Mouse (Mus musculus) lung, embryonic 15.5 days (tissue): ENCODE measurements around the gene Gdf10. TPM values are rescaled to one million over a fixed set of nuclear protein-coding genes. Genes with fewer than 3 reads are reported as not detected.
A peak's percentile ranks its signal among the peaks of the same experiment; 100 is the strongest.

Experiments
- ATAC-seq: fragments of 200-750 bp; cut with Nextera tagmentation; 2 replicates; pipeline ENCODE4 v1.8.0; 2017; ENCODE audit warnings: moderate number of reproducible peaks, borderline replicate concordance; ENCODE audit not compliant: low FRiP score, low TSS enrichment; ENCODE audit errors: extremely low read depth
- H3K27ac ChIP-seq: fragments of 300-500 bp; sonication (generic); 2 replicates; pipeline ENCODE4 v1.5.1; 2015; ENCODE audit warnings: moderate library complexity, mild to moderate bottlenecking, inconsistent platforms
- H3K27me3 ChIP-seq: fragments of 300-500 bp; sonication (generic); 2 replicates; pipeline ENCODE4 v1.6.1; 2015; ENCODE audit warnings: inconsistent platforms
- H3K36me3 ChIP-seq: fragments of 300-500 bp; sonication (generic); 2 replicates; pipeline ENCODE4 v1.6.1; 2015; ENCODE audit warnings: inconsistent platforms
- H3K4me1 ChIP-seq: fragments of 300-500 bp; sonication (generic); 2 replicates; pipeline ENCODE4 v1.6.1; 2015; ENCODE audit warnings: inconsistent platforms
- H3K4me2 ChIP-seq: fragments of 300-500 bp; sonication (generic); 2 replicates; pipeline ENCODE4 v1.6.1; 2015; ENCODE audit warnings: inconsistent platforms, mild to moderate bottlenecking, moderate library complexity
- H3K4me3 ChIP-seq: fragments of 300-500 bp; sonication (generic); 2 replicates; pipeline ENCODE4 v1.5.1; 2015; ENCODE audit warnings: mild to moderate bottlenecking, inconsistent platforms
- H3K9ac ChIP-seq: fragments of 300-500 bp; sonication (generic); 2 replicates; pipeline ENCODE4 v1.6.1; 2015; ENCODE audit warnings: inconsistent platforms
- H3K9me3 ChIP-seq: fragments of 300-500 bp; sonication (generic); 2 replicates; pipeline ENCODE4 v1.6.1; 2016; ENCODE audit warnings: inconsistent platforms
- WGBS: fragments of 180-500 bp; shearing (Covaris S2); methylation state at CpG from one replicate; pipeline ENCODE4 v1.1.7; 2015; 5-methylcytosine and 5-hydroxymethylcytosine counted together
- polyA plus RNA-seq: library from polyadenylated mRNA; unstranded; fragments of >200 nt; fragmentation: Nextera tagmentation; extraction: Ambion mirVana; gene quantifications from 2 replicates; pipeline ENCODE4 v1.2.1, GENCODE M21; 2015

The Gdf10 gene
- polyA plus RNA-seq, 1 experiment from 2014 or later = 7.6 TPM

- no peaks in the 10 kb centered on the region for H3K27me3 ChIP-seq
- WGBS = 80% methylated on average over 4 of the region's 4 CpGs
- no peak overlapping the region for H3K27ac ChIP-seq
- H3K9ac ChIP-seq = no peak overlapping the region
- no peak for ATAC-seq
- no peaks in the 10 kb centered on the region for H3K4me1 ChIP-seq
- no peak overlapping the region for H3K4me2 ChIP-seq
- no peaks in the 10 kb centered on the region for H3K9me3 ChIP-seq
- H3K4me3 ChIP-seq = no peak overlapping the region
- no peaks in the 10 kb centered on the region for H3K36me3 ChIP-seq
These were observed 20.6 kb upstream of the Gdf10 start for GRCm38 (mm10) chr14:33902783-33903182.

DNA sequence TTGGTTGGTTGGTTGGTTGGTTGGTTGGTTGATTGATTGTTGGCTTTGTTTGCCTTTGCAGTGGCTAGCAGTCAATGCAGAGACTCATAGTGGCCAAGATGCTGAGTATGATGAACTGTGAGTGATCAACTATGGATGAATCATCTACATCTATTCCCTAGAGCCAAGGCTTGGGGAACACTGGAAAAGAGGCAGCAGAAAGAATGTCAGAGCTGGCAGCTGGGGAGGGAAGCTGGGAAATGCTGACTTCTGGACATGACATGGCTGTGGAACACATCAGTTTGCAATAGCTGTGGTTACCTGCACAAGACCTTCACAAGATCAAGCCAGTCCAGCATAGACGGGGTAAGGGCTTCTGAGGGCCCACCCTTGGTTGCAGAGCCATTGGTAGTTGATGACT is 20.2 kb upstream of the Gdf10 start:
- Histone ChIP-seq H3K9ac (no peak overlapping the region), H3K4me2 (no peak overlapping the region), H3K4me3 (no peak overlapping the region), H3K27ac (no peak overlapping the region), H3K36me3 (no peaks in the 10 kb centered on the region), H3K4me1 (no peaks in the 10 kb centered on the region), H3K9me3 (no peaks in the 10 kb centered on the region), H3K27me3 (no peaks in the 10 kb centered on the region)
- ATAC-seq = no peak
- 86% methylated on average over 1 of the region's 1 CpGs for WGBS

DNA sequence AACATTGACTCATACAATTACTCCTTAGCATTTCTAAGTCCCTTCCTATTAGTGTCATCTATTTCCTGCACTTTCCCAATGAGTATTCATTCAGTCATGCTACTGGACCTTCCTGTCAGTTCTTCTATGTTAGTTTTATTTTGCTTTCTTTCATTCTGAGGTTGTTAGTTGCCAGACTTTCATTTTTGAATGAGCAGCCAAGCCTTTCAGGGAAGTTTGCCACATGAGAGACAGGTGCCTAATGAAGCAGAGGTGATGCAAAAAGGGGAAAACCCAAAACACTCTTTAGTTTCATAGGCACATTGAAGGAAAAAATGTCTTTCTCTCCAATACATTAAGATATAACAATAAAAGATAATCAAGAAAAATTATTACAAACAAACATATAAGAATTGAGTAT is 18.5 kb upstream of the Gdf10 start:
- no peak overlapping the region for H3K9ac ChIP-seq
- no peaks in the 10 kb centered on the region for H3K4me1 ChIP-seq
- no peak overlapping the region for H3K4me2 ChIP-seq
- H3K4me3 ChIP-seq = no peak overlapping the region
- H3K9me3 ChIP-seq = no peaks in the 10 kb centered on the region
- H3K27ac ChIP-seq = no peak overlapping the region
- H3K27me3 ChIP-seq = no peaks in the 10 kb centered on the region
- ATAC-seq = no peak
- H3K36me3 ChIP-seq = no peaks in the 10 kb centered on the region

GRCm38 (mm10) chr14:33913727-33914126 is 9.7 kb upstream of the Gdf10 start:
- no peaks in the 10 kb centered on the region for H3K9me3 ChIP-seq
- H3K4me2 ChIP-seq = no peak overlapping the region
- H3K4me1 ChIP-seq = no peaks in the 10 kb centered on the region
- H3K4me3 ChIP-seq = no peak overlapping the region
- WGBS = 16% methylated on average over 3 of the region's 3 CpGs
- H3K27ac ChIP-seq = no peak overlapping the region
- H3K27me3 ChIP-seq = peaks cover 6% of the 10 kb centered on the region; the same call in 1 of the 2 replicates
- ATAC-seq = no peak
- no peaks in the 10 kb centered on the region for H3K36me3 ChIP-seq
- H3K9ac ChIP-seq = no peak overlapping the region

- H3K4me3 ChIP-seq = no peak overlapping the region
- 87% methylated on average over 9 of the region's 9 CpGs for WGBS
- no peak overlapping the region for H3K4me2 ChIP-seq
- H3K27me3 ChIP-seq = peaks cover 6% of the 10 kb centered on the region; the same call in 1 of the 2 replicates
- H3K4me1 ChIP-seq = no peaks in the 10 kb centered on the region
- no peak for ATAC-seq
- H3K27ac ChIP-seq = no peak overlapping the region
- H3K36me3 ChIP-seq = no peaks in the 10 kb centered on the region
- H3K9ac ChIP-seq = no peak overlapping the region
- H3K9me3 ChIP-seq = no peaks in the 10 kb centered on the region
These were observed 9.2 kb upstream of the Gdf10 start for GRCm38 (mm10) chr14:33914206-33914605.

DNA sequence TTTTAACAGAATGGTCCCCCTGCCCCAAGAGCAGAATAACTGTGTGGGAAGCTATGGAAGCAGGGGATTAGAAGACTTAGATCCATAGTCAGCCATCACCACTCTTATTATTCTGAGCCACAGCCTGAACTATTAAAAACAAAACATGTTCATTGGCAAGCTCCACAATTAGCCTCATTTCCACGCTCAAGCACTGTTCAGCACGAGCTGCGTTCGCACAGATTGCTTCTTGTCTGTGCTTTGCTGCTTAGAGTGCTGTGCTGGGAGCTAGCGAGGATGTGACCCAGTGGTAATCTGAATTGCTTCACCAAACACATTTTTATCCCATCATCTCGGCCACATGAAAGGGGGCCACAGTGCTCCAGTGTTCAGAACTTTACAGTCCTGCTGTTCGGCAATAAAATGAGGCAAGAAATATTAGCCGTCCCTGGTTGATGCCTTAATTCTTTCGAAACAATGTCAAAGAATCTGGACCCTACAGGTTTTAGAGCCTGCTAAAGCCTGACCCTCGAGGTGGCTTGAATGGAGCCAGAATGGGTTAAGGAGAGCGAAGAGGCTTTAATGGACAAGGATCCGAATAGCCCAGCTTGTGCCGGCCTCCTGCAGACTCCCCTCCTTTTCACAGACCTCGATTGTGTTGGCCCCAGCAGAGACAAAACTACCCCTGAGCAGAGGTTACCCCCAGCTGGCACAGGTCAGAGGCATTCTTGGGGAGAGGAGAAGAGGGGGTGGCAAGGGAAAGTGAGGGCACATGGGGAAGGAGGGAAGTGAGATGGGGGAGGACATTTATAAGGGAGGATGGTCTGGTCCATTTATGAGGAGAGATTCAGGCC is 2.4 kb upstream of the Gdf10 start:
- WGBS = 49% methylated on average over 14 of the region's 14 CpGs
- Histone ChIP-seq H3K36me3 (no peaks in the 10 kb centered on the region), H3K4me3 (no peak overlapping the region), H3K4me2 (no peak overlapping the region), H3K9me3 (no peaks in the 10 kb centered on the region), H3K27me3 (peaks cover 70% of the 10 kb centered on the region), H3K27ac (no peak overlapping the region), H3K4me1 (peaks cover 8% of the 10 kb centered on the region; the same call in 1 of the 2 replicates), H3K9ac (no peak overlapping the region)
- no peak for ATAC-seq

DNA sequence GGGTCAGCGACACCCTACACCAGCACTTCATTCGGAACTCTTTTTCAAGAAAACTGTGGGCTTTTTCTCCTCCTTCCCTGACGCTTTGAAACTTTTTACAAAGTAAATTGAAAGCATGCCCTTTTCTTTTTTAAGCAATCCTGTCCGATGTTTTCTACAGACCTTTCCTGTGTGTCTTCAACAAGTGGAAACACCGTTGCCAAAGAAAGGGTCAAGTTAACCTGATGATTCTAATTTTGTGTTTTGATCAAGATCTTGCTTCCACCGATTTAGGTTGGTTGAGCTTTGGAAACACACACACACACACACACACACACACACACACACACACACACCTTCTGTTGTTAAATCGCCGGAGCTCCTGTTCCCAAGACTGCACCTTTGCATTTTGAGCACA is 618 bp upstream of the Gdf10 start:
- Histone ChIP-seq H3K4me1 (peaks cover 16% of the 10 kb centered on the region; the same call in 1 of the 2 replicates), H3K27ac (no peak overlapping the region), H3K36me3 (no peaks in the 10 kb centered on the region), H3K9me3 (no peaks in the 10 kb centered on the region), H3K9ac (no peak overlapping the region), H3K4me3 (peak overlapping the region; percentile 53), H3K27me3 (peaks cover 77% of the 10 kb centered on the region), H3K4me2 (peak overlapping the region; percentile 98)
- 18% methylated on average over 8 of the region's 8 CpGs for WGBS
- no peak for ATAC-seq

DNA sequence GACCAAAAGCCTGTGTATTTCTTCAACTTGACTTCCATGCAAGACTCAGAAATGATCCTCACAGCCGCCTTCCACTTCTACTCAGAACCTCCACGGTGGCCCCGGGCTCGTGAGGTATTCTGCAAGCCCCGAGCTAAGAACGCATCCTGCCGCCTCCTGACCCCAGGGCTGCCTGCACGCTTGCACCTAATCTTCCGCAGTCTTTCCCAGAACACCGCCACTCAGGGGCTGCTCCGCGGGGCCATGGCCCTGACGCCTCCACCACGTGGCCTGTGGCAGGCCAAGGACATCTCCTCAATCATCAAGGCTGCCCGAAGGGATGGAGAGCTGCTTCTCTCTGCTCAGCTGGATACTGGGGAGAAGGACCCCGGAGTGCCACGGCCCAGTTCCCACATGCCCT is 8.5 kb downstream of the Gdf10 start:
- Histone ChIP-seq H3K4me3 (no peak overlapping the region), H3K9me3 (no peaks in the 10 kb centered on the region), H3K36me3 (no peaks in the 10 kb centered on the region), H3K4me1 (peaks cover 4% of the 10 kb centered on the region; the same call in 1 of the 2 replicates), H3K9ac (no peak overlapping the region), H3K27me3 (peaks cover 57% of the 10 kb centered on the region), H3K4me2 (no peak overlapping the region), H3K27ac (no peak overlapping the region)
- WGBS = 37% methylated on average over 17 of the region's 17 CpGs
- ATAC-seq = no peak

GRCm38 (mm10) chr14:33932935-33933703 is 9.7 kb downstream of the Gdf10 start:
- H3K4me2 ChIP-seq = no peak overlapping the region
- peaks cover 53% of the 10 kb centered on the region for H3K27me3 ChIP-seq
- H3K9ac ChIP-seq = no peak overlapping the region
- no peaks in the 10 kb centered on the region for H3K9me3 ChIP-seq
- WGBS = 65% methylated on average over 10 of the region's 10 CpGs
- no peaks in the 10 kb centered on the region for H3K36me3 ChIP-seq
- H3K27ac ChIP-seq = no peak overlapping the region
- ATAC-seq = no peak
- H3K4me3 ChIP-seq = no peak overlapping the region
- H3K4me1 ChIP-seq = no peaks in the 10 kb centered on the region

- H3K4me2 ChIP-seq = no peak overlapping the region
- H3K9me3 ChIP-seq = no peaks in the 10 kb centered on the region
- no peak overlapping the region for H3K9ac ChIP-seq
- 37% methylated on average over 5 of the region's 5 CpGs for WGBS
- no peak for ATAC-seq
- H3K4me1 ChIP-seq = no peaks in the 10 kb centered on the region
- H3K27me3 ChIP-seq = peaks cover 46% of the 10 kb centered on the region
- H3K36me3 ChIP-seq = no peaks in the 10 kb centered on the region
- no peak overlapping the region for H3K27ac ChIP-seq
- no peak overlapping the region for H3K4me3 ChIP-seq
These were observed 10.5 kb downstream of the Gdf10 start for GRCm38 (mm10) chr14:33933778-33934317.

DNA sequence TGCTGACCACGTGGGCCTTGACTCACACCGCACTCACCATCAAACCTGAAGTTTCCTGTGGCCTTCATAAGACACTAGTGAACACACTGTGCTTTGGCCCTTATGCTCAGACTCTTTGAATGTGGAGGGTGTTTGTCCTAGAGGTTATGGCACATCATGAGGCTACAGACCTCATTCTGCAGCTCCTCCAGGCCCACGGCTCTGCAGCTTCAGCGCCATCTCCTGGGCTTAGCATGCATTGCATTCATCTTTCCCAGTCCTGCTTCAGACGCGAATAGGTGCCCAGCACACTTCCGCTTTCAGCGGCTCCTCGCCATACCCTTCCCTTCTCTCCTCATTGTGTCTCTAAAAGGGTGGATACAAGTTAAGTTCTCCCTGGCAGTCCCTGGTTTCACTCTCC is 15.7 kb downstream of the Gdf10 start:
- no peak overlapping the region for H3K27ac ChIP-seq
- peak overlapping the region; percentile 28; the same call in 1 of the 2 replicates for H3K4me2 ChIP-seq
- H3K4me1 ChIP-seq = no peaks in the 10 kb centered on the region
- ATAC-seq = peak; percentile 33; the same call in 1 of the 2 replicates
- no peaks in the 10 kb centered on the region for H3K9me3 ChIP-seq
- WGBS = 25% methylated on average over 9 of the region's 9 CpGs
- 0 out of 2 replicates have a peak, but pooled peaks cover 4% of the 10 kb centered on the region for H3K27me3 ChIP-seq
- no peak overlapping the region for H3K9ac ChIP-seq
- H3K4me3 ChIP-seq = no peak overlapping the region
- no peaks in the 10 kb centered on the region for H3K36me3 ChIP-seq

GRCm38 (mm10) chr14:33940739-33941138 is 17.4 kb downstream of the Gdf10 start, which contains the start of gene Gdf2:
Gene Gdf2 (plus strand): TSS chr14:33941039.
- H3K9me3 ChIP-seq = no peaks in the 10 kb centered on the region
- H3K4me3 ChIP-seq = no peak within 1 kb of the TSS
- H3K4me1 ChIP-seq = no peaks in the 10 kb centered on the region
- no peaks in the 10 kb centered on the region for H3K36me3 ChIP-seq
- no peaks in the 10 kb centered on the region for H3K27me3 ChIP-seq
- no peak within 1 kb of the TSS for H3K4me2 ChIP-seq
- no peak within 1 kb of the TSS for H3K9ac ChIP-seq
- WGBS = 29% methylated on average over 8 of the region's 8 CpGs
- H3K27ac ChIP-seq = no peak within 1 kb of the TSS
- ATAC-seq = no peak
